Mouse (Mus musculus) G1E-ER4 (cell line): ENCODE data around the gene Dlg2. TPM values are rescaled to one million over a fixed set of nuclear protein-coding genes. Genes with fewer than 3 reads are reported as not detected.

ENCODE experiments used
- GATA1 ChIP-seq: IDR thresholded peaks from one replicate; pipeline ENCODE4 v1.8.0; 2012; ENCODE audit warnings: low read length, inconsistent platforms
- polyA plus RNA-seq: library from polyadenylated mRNA; stranded (reverse); fragments of >175 nt; gene quantifications from 2 replicates; pipeline ENCODE4 v1.2.3, GENCODE M21; 2012

Dlg2 gene
- polyA plus RNA-seq, 1 experiment = not detected

DNA sequence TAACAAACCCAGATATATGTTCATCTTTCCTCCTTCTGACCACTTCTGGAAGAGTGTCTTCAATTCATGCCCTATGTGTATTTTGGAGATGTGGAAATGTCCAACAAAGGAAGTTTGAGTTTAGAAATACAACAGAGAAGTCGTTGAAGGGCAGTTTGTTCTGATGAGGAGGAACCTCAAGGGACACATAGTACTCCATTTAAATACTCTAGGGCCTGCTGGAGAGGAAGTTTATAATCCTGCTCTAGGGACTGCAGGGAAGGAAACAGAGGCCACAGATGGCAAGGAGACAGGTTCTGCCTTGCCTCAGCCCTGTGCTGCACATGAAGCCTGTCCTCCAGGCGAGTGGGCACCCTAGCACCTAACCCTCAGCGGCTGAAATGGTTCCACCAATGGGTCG is 1965.6 kb downstream of the Dlg2 start:
- no peak for TF ChIP-seq GATA1

DNA sequence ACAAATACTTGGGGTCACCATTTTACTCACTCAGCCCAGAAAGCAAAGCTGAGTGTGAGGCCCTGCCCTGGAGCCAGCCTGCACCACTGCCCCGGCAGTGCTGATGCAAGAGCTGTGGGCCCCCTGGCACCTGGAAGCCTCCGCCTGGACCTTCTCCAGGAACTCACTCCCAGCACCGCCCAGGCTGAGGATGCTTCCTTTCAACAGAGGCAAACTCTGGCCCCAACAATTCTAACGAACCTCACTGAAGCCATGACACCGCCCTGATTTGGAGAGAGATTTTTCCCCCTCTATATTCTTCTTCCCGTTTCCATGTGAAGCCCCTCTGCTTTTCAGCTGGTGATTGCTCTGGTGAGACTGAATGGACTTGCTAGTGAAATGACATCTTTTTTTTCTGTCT is 1971.5 kb downstream of the Dlg2 start:
- TF ChIP-seq GATA1 = no peak

DNA sequence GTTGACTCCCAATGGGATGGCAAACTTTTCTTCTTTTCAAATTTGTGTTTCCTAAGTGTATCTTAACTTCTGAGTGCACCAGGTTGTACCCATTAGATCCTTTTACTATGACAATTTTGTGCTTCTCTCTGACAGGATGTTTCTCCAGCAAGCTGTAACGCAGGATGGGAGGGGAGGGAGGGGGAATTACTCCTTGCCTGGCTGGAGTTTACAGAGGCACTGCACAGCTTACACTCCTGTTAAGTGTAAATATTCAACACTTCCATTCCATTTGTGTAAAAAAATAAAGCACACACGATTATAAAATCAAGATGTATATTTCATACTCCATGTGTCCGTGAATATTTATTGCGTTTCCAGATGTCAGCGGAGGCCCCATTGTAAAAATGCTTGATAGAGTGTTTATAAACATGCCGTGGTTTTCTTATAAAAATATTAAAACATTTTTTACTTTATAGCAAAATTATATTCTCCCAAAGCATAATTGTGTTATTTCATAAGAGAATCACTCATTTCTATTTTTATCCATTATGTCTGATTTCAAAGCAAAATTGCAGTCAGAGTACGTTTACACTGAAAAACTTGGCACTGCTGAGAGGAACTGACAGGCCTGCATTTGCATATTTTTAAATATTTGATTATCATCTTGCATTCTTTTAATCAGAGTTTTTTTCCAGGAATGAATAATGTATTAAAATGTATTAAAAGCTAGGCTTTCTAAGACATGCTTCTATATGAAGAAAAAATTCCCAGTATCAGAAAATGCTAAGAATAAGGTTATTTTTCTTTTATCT is 1972.5 kb downstream of the Dlg2 start:
- TF ChIP-seq GATA1 = no peak

DNA sequence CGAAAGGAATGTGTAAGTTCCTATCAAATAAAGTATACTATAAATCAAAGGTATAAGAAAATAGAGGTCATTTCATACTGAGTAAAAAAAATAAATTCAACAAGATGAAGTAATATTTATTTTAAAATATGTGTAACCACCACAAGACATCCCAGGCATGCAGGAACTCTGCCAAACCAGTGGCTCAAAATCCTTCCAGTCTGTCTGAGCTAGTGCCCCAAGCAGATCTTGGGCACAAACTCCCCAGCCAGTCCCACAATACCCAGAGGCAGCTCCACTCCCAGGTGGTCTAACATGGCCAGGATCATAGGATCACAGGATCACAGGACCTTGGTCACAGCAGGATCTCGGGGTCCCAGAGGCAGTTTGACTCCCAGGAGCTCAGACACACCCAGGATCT is 1977.7 kb downstream of the Dlg2 start:
- TF ChIP-seq GATA1 = no peak

DNA sequence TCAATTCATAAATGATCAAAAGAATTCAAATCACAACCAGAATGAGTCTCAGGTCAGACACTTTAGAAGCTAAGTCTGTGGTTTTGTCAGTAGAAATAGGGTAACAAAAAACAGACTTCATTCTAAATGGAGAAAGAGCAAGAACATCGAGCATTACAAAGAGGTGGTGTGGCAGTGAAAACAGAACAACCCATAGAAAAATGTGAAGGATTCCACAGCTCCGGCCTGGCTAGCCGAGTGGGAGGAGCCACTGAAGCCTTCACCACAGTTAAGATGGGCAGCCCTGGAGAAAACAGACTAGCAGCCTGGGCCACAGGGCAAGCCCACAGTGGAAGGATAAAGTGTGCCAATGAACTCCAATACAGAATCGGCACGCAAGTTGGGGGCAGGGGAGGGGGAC is 1979.5 kb downstream of the Dlg2 start:
- no peak for TF ChIP-seq GATA1

DNA sequence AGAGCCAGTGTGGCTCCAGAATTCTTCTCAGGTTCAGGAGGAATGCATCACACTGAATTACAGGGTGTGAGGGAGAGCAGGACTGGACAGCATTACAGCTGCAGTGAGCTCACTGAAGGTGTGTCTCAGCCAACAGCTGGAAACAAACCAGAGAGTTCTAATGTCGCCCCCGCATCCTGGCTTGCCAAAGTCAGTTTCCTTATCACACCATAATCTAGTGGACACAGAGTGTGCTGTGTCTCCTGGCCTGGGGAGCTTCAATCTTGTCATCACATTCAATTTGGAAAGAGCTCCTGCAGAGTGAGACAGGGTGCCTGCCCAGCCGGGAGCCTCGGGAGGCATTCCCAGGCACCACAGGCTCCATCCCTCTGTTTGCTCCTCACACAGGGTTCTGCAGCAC is 1981.3 kb downstream of the Dlg2 start:
- TF ChIP-seq GATA1 = no peak

DNA sequence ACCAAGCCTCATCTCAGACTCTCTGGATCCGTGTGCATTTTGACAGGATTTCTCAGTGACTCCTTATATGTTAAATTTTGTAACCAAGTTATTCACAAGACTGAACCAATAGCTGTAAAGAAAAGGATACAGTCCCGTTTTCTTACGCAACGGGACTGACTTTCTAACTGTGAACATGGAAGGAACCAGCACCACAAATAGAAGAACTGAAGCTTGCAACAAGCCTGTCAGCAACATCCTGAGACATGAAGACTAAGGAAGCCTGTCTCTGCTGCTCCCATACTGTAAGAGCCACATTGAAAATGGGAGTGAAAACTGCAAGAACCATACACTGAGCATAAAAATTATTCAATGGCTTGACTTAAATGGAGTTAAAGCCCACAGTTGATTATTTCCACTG is 1981.8 kb downstream of the Dlg2 start:
- no peak for TF ChIP-seq GATA1

DNA sequence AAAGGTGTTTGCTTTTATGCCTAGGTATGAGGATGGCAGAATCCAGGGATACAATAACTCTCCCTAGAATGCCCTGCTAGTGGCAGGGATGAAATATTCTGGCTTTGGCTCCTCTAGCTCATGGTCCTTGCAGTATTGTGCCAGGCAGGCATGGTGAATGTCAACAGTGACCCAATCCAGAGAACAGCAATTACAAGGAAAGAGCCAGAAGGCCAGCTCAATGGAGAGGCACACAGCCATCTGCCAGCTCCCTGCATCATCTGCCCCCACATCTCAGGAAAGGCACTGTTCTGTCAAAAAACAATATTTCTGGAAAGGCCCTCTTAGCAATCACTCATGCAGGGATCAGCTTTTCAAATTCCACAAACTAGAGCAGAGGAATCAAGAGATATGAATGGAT is 1984.1 kb downstream of the Dlg2 start:
- TF ChIP-seq GATA1 = no peak

DNA sequence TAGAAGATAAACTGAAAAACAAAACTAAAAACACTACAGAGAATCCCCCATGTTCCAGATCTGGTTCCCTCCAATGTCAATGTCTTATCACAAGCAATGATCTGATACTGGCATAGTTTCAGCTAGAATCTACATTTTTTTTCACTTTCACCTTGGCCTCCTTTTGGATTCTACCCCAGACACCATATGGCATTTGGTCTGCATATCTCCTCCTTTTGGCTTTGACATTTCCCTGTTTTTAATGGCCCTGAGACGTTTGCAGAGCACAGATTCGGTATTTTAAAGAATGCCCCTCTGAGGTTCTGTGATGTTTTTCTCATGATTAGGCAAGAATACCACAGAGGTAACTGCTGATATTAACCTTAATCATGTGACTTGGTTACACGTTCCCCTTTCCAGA is 1984.8 kb downstream of the Dlg2 start:
- TF ChIP-seq GATA1 = no peak

DNA sequence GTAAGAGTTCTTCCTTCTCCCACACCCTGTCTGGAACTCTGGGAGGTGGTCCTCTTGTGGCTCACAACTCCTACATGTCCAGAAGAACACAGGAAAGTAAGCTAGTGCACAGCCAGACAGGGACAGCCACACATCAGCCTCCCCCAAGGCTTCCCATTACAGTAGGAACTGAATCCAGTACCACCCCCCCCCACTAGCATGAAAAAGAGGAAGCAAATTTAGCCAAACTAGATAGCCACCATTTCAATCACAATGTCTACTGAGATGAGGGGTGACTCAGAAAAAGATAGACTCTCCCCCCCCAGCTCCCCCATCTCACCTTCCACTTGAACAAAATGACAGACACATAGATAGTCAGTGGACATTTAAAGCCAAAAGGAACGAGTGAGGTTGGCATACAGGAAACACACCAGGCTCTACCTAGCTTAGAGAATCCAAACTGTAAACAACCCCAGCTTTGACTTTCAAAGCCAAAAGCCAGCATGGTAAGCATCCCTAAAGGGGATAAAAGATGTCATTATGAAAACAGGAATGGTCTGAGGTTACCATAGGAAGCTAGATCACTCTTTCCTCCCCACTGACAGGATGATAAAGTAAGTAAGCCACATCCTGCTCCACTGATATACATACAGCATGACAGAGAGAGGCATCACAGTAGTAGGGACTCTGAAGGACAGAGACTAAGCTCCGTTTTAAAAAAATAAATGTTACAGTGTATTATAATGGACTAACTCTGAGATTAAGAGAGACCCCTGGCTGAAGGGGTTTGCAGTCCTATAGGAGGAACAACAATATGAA is 1986.8 kb downstream of the Dlg2 start:
- no peak for TF ChIP-seq GATA1

DNA sequence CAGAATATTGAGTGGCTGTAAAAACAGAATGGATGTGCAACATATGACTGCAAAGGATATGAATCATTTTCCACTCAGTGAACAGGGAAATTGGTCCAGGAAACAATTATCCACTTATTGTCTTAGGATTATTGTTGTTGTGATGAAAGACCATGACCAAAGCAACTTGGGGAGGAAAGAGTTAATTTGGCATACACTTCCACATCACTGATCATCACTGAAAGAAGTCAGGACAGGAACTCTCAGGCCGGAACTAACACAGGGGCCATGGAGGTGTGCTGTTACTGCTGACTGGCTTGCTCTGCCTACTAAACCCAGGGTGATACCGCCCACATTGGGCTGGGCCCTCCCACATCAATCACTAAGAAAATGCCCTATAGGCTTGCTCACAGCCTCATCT is 1987.8 kb downstream of the Dlg2 start:
- no peak for TF ChIP-seq GATA1

DNA sequence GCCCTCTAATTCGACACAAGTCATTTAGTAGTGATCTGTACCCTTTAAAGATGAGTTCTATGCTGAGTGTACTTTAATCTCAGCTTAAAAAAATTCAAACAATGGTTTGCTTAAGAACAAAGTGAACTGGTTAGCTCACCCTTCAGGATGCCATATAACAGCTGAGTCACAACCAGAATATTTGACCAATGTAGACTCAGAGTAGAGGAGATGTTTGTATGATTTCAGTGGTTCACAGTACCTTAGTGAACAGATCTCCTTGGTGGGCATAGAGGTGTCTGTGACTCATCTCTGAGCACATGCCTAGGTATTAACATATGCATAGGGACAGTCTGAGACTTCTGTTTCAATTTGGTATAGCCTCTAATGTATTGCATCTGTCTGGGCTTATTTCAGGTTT is 2002.7 kb downstream of the Dlg2 start:
- no peak for TF ChIP-seq GATA1

DNA sequence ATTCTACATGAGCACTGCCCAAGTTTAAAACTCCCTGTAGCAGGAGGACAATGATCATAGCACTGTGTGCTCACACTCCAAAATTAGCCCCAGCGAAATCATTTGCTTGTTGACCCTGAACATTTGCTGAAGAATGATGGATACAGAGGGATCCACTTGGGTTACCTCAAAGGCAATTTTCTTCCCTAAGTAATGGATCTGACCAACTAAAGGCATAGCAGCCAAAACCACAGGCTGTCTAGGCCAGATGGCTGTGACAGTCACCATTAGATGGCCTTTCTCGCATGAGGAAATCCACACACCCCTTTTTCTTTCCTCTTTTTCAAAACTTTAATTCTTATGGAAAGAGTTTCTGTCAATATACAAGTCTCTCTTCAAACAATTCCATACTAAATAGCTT is 2003.3 kb downstream of the Dlg2 start:
- TF ChIP-seq GATA1 = no peak

DNA sequence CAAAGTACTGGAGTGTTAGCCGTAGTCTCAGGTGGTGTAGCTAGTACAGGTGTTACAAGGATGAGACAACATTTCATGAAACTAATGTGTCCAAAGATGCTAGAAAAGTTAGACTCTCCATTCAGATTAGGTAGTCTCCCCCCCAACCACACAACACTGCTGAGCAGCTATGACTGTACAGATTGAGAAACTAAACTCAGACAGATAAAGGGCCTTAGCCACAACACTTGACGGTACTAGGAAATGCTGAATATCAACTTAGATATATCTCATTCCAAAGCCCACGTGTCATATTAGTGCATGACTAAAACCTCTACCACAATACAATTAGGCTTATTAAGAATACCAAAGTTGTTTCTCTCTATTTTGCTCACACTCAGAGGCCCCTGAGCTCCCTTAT is 2006.9 kb downstream of the Dlg2 start:
- TF ChIP-seq GATA1 = no peak

DNA sequence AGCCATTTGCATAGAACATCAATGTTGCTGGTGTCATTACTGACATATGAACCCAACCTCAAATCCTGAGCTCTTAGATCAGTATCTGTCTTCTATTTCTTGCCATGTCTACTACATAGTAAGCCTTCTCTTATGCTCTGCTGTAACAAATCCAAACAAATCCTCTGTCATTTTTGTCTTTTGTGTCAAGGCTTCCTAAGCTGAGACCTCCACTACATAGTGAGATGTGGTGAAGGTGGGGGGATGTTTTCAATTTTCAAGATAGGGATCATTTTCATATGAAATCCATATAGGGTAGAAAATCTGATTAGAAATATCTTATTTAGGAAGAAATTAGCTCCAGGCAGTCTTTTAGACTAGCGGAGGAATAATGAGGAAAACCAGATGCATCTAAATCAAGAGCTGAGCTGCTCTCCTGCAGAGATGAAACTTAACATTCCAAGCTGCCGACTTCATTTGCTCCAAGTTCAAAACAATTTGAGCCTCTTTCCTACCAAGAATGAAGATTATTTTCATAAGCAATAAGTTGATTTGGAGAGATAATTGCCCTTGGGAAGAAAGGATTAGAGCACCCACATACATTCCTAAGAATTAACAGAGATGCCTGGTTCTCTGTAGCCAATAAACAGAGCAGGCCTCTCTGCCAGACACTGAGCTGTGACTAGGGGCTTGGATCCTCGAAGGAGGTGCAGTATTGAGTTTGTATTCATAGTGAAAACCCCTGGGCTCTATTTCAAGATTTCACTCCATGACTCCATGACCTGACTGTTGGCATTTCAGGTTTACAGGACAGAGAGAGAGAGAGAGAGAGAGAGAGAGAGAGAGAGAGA is 2009.6 kb downstream of the Dlg2 start:
- no peak for TF ChIP-seq GATA1

DNA sequence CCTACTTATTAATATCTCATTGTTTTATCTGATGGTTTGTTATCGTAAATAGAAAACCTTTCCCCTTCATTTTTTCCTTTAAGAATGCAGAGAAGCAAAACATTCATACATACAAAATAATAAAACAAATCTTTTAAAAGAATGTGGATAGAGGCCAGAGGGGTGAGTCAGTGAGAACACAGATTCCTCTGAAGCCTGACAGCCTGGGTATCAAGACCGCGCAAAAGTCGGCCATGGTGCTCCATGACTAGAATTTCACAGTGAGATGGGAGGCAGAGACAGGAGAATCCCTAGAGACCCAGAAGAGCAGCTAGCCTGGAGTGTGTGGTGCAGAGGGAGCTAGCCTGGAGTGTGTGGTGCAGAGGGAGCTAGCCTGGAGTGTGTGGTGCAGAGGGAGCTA is 2010.4 kb downstream of the Dlg2 start:
- no peak for TF ChIP-seq GATA1
